ENCODE assay signal across 35 mouse cellular contexts in genomic region chr15:27270203-27270602, GRCm38 (mm10).
"Had no signal": no experiment of that assay in that cellular context is flagged by ENCODE, and none has a peak within 500 bp of the region (broad histone marks: within the 10 kb centered on the region; RNA-seq: fewer than 3 reads in every experiment).

No protein-coding gene starts in this region.

- H3K9ac ChIP-seq: heart, embryonic 12.5 days; heart, embryonic 13.5 days; heart, embryonic 15.5 days; hindbrain, embryonic 12.5 days; hindbrain, embryonic 13.5 days; hindbrain, embryonic 14.5 days; hindbrain, embryonic 15.5 days; intestine, embryonic 15.5 days; kidney, embryonic 15.5 days had no signal

- H3K4me1 ChIP-seq: heart, embryonic 10.5 days; heart, embryonic 12.5 days; heart, embryonic 13.5 days; heart, embryonic 15.5 days; hindbrain, embryonic 10.5 days; hindbrain, embryonic 12.5 days; hindbrain, embryonic 13.5 days; hindbrain, embryonic 15.5 days; intestine, embryonic 15.5 days; kidney, embryonic 15.5 days had no signal

- H3K4me2 ChIP-seq: heart, embryonic 11.5 days; heart, embryonic 12.5 days; heart, embryonic 13.5 days; heart, embryonic 15.5 days; hindbrain, embryonic 12.5 days; hindbrain, embryonic 13.5 days; hindbrain, embryonic 14.5 days; hindbrain, embryonic 15.5 days; intestine, embryonic 15.5 days; kidney, embryonic 15.5 days had no signal

- H3K4me3 ChIP-seq: heart, embryonic 10.5 days; heart, embryonic 12.5 days; heart, embryonic 13.5 days; heart, embryonic 15.5 days; hindbrain, embryonic 10.5 days; hindbrain, embryonic 12.5 days; hindbrain, embryonic 13.5 days; hindbrain, embryonic 15.5 days; intestine, embryonic 15.5 days; kidney, embryonic 15.5 days; layer of hippocampus, adult 2 months had no signal

- DNase-seq: heart, postnatal 10 days; heart, postnatal 14 days; heart, postnatal 36 days; heart, postnatal 4 days; kidney, adult 11 months; kidney, adult 18-20 months; kidney, adult 2 months; kidney, adult 8-10 months; kidney, adult 9 months; kidney, postnatal 10 days; kidney, postnatal 14 days; kidney, postnatal 25 days; kidney, postnatal 36 days; kidney, postnatal 4 days; layer of hippocampus, adult 9-11 months; layer of hippocampus, postnatal 36 days had no signal

- H3K27ac ChIP-seq: heart, embryonic 10.5 days; heart, embryonic 13.5 days; heart, embryonic 15.5 days; hindbrain, embryonic 10.5 days; hindbrain, embryonic 12.5 days; hindbrain, embryonic 13.5 days; hindbrain, embryonic 14.5 days; hindbrain, embryonic 15.5 days; hindbrain, postnatal 0 days; intestine, embryonic 15.5 days; kidney, embryonic 15.5 days; kidney, postnatal 0 days; layer of hippocampus, adult 2 months had no signal

- ATAC-seq: hindbrain, embryonic 16.5 days; hindbrain, postnatal 0 days; inflammation-experienced regulatory T-cells, adult 6 months; intestine, embryonic 15.5 days; intestine, embryonic 16.5 days; intestine, postnatal 0 days had no signal

- H3K9me3 ChIP-seq: heart, embryonic 10.5 days; heart, embryonic 13.5 days; heart, embryonic 15.5 days; hindbrain, embryonic 10.5 days; hindbrain, embryonic 12.5 days; hindbrain, embryonic 13.5 days; hindbrain, embryonic 15.5 days; intestine, embryonic 15.5 days; kidney, embryonic 15.5 days had no signal

- H3K27me3 ChIP-seq: heart, embryonic 12.5 days; heart, embryonic 13.5 days; heart, embryonic 15.5 days; hindbrain, embryonic 12.5 days; hindbrain, embryonic 13.5 days; hindbrain, embryonic 15.5 days; intestine, embryonic 15.5 days; kidney, embryonic 15.5 days had no signal

- H3K36me3 ChIP-seq: heart, embryonic 10.5 days; heart, embryonic 12.5 days; heart, embryonic 13.5 days; heart, embryonic 15.5 days; hindbrain, embryonic 10.5 days; hindbrain, embryonic 12.5 days; hindbrain, embryonic 13.5 days; hindbrain, embryonic 15.5 days; intestine, embryonic 15.5 days; kidney, embryonic 15.5 days had no signal
